Mouse (Mus musculus): ENCODE measurements around the gene Nelfe. TPM values are rescaled to one million over a fixed set of nuclear protein-coding genes. Genes with fewer than 3 reads are reported as not detected.
"Not testable (repeated sequence)": the region's sequence is repeated elsewhere in the genome, so short reads cannot be mapped to it uniquely, and the experiment has no call there.

Nelfe gene
- polyA plus RNA-seq, 2 experiments from 2014 or later: 33.2 to 44.8 TPM

DNA sequence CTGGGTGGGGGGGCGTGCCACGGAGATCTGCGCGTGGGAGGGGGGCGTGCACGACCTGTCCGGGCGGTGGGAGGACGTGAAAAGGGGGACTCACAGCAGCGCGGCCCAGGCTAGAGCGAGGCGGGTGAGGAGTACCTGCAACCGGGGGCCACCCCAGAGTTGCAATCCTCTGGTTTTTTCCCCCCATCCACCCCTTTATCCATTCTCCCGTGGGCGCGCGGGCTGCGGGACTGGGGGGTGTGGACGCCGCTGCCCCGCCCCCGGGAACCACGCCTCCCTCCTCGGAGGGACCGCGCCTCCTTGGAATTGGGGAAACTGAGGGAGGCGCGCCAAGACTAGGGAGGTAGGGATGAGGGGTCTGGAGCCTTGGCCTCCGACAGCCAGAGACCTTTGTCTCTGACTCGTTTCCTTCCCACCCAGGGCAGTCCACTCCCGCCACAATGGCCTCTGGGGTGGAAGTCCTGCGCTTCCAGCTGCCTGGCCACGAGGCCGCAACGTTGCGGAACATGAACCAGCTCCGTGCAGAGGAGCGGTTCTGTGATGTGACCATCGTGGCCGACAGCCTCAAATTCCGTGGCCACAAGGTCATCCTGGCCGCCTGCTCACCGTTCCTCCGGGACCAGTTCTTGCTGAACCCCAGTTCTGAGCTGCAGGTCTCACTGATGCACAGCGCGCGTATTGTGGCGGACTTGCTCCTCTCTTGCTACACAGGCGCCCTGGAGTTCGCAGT lies 44.8 kb downstream of the Nelfe start:
- no peak for ATAC-seq

DNA sequence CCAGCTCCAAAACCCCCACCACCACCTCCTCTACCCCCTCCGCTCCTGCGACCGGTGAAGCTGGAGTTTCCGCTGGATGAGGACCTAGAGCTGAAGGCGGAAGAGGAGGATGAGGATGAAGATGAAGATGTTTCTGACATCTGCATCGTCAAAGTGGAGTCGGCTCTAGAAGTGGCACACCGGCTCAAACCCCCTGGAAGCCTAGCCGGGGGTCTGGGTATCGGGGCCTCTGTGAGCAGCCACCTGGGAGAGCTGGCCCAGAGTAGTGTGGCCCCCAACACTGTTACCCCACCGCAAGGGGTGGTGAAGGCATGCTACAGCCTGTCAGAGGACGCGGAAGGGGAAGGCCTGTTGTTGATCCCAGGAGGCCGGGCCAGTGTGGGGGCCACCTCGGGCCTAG lies 45.5 kb downstream of the Nelfe start:
- no peak for ATAC-seq

DNA sequence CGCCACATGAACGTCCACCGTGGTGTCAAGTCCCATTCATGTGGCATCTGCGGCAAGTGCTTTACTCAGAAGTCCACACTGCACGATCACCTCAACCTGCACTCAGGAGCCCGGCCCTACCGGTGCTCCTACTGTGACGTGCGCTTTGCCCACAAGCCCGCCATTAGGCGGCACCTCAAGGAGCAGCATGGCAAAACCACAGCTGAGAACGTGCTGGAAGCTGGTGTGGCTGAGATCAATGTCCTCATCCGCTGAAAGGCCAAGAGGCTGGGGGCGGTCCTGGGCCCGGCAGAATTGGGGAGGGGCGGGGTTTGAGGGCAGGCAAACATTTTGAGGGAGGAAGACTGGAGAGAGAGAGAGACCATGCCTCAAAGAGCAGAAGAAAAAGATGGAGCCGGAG lies 46.2 kb downstream of the Nelfe start:
- peak; percentile 27 for ATAC-seq

DNA sequence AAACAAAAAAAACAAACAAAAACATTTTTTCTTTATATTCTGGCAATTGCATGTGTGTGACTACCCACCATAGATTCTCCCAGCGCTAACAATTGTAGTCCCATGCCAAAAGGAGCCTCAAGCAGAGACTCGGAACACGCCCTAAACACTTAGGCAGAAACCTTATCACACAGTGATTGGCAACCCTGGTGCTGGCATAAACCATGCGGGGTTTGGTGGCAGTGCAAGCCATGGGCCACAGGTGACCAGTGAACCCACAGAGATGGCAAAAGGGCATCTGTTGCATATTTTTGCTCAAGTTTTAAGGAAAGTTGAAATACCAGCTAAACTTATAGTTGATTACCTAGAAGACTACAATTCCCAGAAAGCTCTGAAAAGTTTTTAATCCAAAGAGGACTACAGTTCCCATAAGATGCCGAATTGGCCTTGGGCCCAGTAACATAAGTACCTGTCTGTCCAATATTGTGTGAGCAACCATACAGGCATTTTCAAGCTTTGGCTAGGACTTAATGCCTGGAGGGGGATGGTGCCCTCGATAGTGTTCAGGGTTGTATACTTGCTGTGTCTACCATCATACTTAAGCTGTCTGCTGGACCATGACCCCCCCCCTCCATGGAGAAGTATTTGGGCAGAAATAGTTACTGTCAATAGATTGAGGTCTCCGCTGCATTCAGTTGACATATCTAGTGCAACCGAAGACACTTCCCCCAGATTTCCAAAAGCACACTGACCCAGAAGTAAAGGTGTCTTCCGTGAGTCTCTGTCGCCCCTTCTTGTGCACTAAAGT lies 47.4 kb downstream of the Nelfe start:
- ATAC-seq: no peak

DNA sequence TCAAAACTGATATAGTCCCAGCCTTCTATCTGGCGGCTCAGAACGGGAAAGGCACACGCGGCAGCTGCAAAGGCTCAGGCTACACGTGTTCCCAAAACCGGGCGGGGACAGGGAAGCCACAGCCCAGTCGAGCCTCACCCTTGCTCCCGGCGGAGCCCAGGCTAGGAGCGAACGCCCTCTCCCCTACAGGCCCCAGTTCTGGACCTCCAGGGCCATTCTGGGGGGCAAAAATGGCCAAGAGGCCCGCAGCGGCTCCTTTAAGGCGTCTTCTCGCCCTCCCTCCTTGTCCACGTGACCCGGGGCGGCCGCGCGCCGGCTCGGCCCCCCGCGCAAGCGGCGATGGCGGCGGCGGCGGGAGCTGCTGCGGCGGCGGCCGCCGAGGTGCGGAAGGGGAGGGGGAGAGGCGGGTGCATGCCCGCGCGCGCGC lies 48.0 kb downstream of the Nelfe start, which contains the start of the genes C2 and Ehmt2:
TSS of gene C2 (minus strand) at position 106 of the 427 bp plus-strand sequence.
TSS of gene Ehmt2 (plus strand) at position 310 of the 427 bp plus-strand sequence.
- ATAC-seq: peak; percentile 66

DNA sequence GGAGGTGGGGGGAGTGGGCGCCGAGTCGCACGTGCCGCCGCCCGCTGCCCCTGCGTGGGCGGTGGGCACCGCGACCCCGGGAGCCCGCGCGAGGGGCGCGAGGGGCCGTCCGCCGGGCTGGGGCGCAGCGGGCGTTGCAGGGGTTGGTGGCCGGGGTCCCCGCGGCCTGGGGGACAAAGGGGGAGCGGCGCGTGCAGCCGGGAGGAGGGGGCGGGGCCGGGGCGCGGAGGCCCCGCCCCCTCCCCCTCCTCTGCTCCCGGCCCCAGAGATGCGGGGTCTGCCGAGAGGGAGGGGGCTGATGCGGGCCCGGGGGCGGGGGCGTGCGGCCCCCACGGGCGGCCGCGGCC lies 48.5 kb downstream of the Nelfe start:
- no peak for ATAC-seq

DNA sequence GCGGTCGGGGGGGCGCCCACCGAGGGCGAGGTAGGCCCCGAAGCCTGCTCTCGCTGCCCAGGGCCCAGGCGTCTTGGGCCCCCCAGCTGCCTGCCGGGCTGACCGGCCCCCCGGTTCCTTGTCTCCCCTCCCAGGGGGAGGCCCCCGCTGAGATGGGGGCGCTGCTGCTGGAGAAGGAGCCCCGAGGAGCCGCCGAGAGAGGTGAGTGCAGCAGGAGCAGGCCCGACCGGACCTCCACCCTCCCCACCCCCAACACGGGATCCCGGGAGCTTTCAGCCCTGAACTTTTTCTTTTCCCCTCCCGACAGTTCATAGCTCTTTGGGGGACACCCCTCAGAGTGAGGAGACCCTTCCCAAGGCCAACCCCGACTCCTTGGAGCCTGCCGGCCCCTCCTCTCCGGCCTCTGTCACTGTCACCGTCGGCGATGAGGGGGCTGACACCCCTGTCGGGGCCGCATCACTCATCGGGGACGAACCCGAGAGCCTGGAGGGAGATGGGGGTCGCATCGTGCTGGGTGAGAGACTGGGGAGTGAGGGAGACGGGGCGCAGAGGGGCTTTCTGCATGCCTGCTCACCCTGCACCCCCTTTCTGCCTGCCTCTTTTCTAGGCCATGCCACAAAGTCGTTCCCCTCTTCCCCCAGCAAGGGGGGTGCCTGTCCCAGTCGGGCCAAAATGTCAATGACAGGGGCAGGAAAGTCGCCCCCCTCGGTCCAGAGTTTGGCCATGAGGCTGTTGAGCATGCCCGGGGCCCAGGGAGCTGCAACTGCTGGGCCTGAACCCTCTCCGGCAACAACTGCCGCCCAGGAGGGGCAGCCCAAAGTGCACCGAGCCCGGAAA lies 49.1 kb downstream of the Nelfe start:
- peak; percentile 19 for ATAC-seq

DNA sequence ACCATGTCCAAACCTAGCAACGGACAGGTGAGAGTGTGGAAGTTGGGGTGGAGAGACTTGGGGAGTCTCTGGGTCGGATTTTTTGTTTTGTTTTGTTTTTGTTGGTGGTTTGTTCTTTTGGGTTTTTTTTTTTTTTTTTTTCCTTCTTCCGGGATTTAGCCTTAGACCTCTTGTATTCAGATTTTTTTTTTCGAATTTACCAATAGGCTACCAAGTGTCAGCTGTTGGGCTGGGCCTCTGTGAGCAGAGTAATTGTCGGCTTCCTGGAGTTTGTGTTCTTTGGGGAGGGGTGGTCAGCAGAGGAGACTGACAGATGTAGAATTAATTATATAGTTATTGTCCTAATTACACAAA lies 49.7 kb downstream of the Nelfe start:
- ATAC-seq: peak; percentile 50

DNA sequence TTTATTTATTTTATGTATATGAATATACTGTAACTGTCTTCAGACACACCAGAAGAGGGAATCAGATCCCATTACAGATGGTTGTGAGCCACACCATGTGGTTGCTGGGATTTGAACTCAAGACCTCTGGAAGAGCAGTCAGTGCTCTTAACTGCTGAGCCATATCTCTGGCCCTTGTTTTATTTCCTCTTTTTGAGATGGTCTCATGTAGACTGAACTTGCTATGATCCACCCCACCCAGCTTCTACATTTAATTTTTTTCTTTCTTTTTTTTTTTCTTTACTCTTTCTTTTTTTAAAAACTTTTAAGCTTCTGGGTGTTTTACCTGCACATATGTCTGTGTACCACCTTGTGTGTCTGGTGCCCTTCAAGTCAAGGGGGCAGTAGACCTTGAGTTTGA lies 50.6 kb downstream of the Nelfe start:
- ATAC-seq: not testable (repeated sequence)

DNA sequence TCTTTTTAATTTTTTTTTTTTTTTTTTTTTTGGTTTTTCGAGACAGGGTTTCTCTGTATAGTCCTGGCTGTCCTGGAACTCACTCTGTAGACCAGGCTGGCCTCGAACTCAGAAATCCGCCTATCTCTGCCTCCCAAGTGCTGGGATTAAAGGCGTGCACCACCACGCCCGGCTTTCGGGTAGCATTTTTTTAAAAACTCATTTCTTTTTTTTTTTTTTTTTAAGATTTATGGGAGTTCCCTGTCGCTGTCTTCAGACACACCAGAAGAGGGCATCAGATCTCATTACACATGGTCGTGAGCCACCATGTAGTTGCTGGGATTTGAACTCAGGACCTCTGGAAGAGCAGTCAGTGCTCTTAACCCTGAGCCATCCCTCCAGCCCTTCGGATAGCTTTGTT lies 51.8 kb downstream of the Nelfe start:
- ATAC-seq: not testable (repeated sequence)

DNA sequence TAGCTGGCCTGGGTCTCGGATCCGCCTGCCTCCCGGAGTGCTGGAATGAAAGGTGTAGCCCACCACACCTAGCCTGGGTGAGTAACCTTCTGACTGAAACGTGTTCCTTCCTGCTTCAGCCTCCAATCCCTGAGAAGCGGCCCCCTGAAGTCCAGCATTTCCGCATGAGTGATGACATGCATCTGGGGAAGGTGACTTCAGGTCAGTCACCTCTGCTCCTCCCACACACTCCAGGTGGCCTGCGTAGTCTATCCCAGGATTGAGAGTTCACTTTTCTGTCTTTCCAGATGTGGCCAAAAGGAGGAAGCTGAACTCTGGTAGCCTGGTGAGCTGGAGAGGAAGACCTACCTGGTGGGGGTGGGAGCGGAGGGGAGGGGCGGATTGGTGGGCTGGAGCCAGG lies 52.7 kb downstream of the Nelfe start:
- ATAC-seq: no peak

Other genes starting within 250 kb of the Nelfe start
- 10 to 100 TPM; 68.0 to 75.0 TPM for gene Rnf5, start 246.7 kb upstream of the Nelfe start, polyA plus RNA-seq (2017; shearing (Covaris generic))
- gene Agpat1, start 246.1 kb upstream of the Nelfe start, polyA plus RNA-seq (2017; shearing (Covaris generic)): 10 to 100 TPM; 16.9 to 19.2 TPM
- 1 to 10 TPM; 1.9 to 2.8 TPM for gene Egfl8, start 234.4 kb upstream of the Nelfe start, polyA plus RNA-seq (2017; shearing (Covaris generic))
- gene Ppt2, start 221.9 kb upstream of the Nelfe start, polyA plus RNA-seq (2017; shearing (Covaris generic)): 10 to 100 TPM; 20.6 to 32.2 TPM
- gene Prrt1, start 220.9 kb upstream of the Nelfe start, polyA plus RNA-seq (2017; shearing (Covaris generic)): 1 to 10 TPM; 1.4 to 2.2 TPM
- 1 to 10 TPM; 3.6 to 5.9 TPM for gene Fkbpl, start 205.6 kb upstream of the Nelfe start, polyA plus RNA-seq (2017; shearing (Covaris generic))
- gene Atf6b, start 203.2 kb upstream of the Nelfe start, polyA plus RNA-seq (2017; shearing (Covaris generic)): 10 to 100 TPM; 15.2 to 20.2 TPM
- not detected for gene Tnxb, start 179.9 kb upstream of the Nelfe start, polyA plus RNA-seq (2017; shearing (Covaris generic))
- not detected for gene C4b, start 106.5 kb upstream of the Nelfe start, polyA plus RNA-seq (2017; shearing (Covaris generic))
- not detected for gene Cyp21a1, start 45.8 kb upstream of the Nelfe start, polyA plus RNA-seq (2017; shearing (Covaris generic))
- 10 to 100 TPM; 24.4 to 46.0 TPM for gene Stk19, start 13.4 kb upstream of the Nelfe start, polyA plus RNA-seq (2017; shearing (Covaris generic))
- 10 to 100 TPM; 28.8 to 33.4 TPM for gene Dxo, start 13.4 kb upstream of the Nelfe start, polyA plus RNA-seq (2017; shearing (Covaris generic))
- gene Skiv2l, start 181 bp upstream of the Nelfe start, polyA plus RNA-seq (2017; shearing (Covaris generic)): 10 to 100 TPM; 26.8 to 44.1 TPM
- under 1 TPM; 0.27 to 0.61 TPM for gene Cfb, start 12.1 kb downstream of the Nelfe start, polyA plus RNA-seq (2017; shearing (Covaris generic))
- gene Zbtb12, start 29.1 kb downstream of the Nelfe start, polyA plus RNA-seq (2017; shearing (Covaris generic)): not detected
- not detected for gene Gm20547, start 31.7 kb downstream of the Nelfe start, polyA plus RNA-seq (2017; shearing (Covaris generic))
- 1 to 10 TPM; 1.1 to 2.5 TPM for gene C2, start 47.9 kb downstream of the Nelfe start, polyA plus RNA-seq (2017; shearing (Covaris generic))
- 10 to 100 TPM; 21.8 to 30.5 TPM for gene Ehmt2, start 48.1 kb downstream of the Nelfe start, polyA plus RNA-seq (2017; shearing (Covaris generic))
- gene Slc44a4, start 64.1 kb downstream of the Nelfe start, polyA plus RNA-seq (2017; shearing (Covaris generic)): not detected
- 10 to 100 TPM; 32.5 to 40.6 TPM for gene Neu1, start 80.9 kb downstream of the Nelfe start, polyA plus RNA-seq (2017; shearing (Covaris generic))
- 1 to 10 TPM in 1 of 2 experiments, under 1 TPM in 1; 0.84 to 3.7 TPM for gene Hspa1b, start 108.8 kb downstream of the Nelfe start, polyA plus RNA-seq (2017; shearing (Covaris generic))
- 1 to 10 TPM in 1 of 2 experiments, not detected in 1; 3.1 TPM for gene Gm20481, start 119.5 kb downstream of the Nelfe start, polyA plus RNA-seq (2017; shearing (Covaris generic))
- gene Hspa1a, start 121.8 kb downstream of the Nelfe start, polyA plus RNA-seq (2017; shearing (Covaris generic)): 1 to 10 TPM in 1 of 2 experiments, not detected in 1; 1.1 TPM
- 1 to 10 TPM in 1 of 2 experiments, under 1 TPM in 1; 0.17 to 1.3 TPM for gene Hspa1l, start 122.3 kb downstream of the Nelfe start, polyA plus RNA-seq (2017; shearing (Covaris generic))
- 10 to 100 TPM; 51.4 to 54.8 TPM for gene Lsm2, start 131.5 kb downstream of the Nelfe start, polyA plus RNA-seq (2017; shearing (Covaris generic))
- 10 to 100 TPM; 28.4 to 31.6 TPM for gene Vars, start 150.6 kb downstream of the Nelfe start, polyA plus RNA-seq (2017; shearing (Covaris generic))
- under 1 TPM; 0.12 to 0.14 TPM for gene Vwa7, start 166.2 kb downstream of the Nelfe start, polyA plus RNA-seq (2017; shearing (Covaris generic))
- gene Sapcd1, start 177.6 kb downstream of the Nelfe start, polyA plus RNA-seq (2017; shearing (Covaris generic)): 1 to 10 TPM; 2.7 to 2.8 TPM
- gene Msh5, start 196.4 kb downstream of the Nelfe start, polyA plus RNA-seq (2017; shearing (Covaris generic)): 1 to 10 TPM; 1.8 to 2.5 TPM
- gene Clic1, start 199.6 kb downstream of the Nelfe start, polyA plus RNA-seq (2017; shearing (Covaris generic)): 100 to 1,000 TPM; 490 to 619 TPM
- 1 to 10 TPM; 1.1 to 6.3 TPM for gene Ddah2, start 208.6 kb downstream of the Nelfe start, polyA plus RNA-seq (2017; shearing (Covaris generic))
- not detected for gene Ly6g6c, start 215.0 kb downstream of the Nelfe start, polyA plus RNA-seq (2017; shearing (Covaris generic))
- gene Mpig6b, start 215.8 kb downstream of the Nelfe start, polyA plus RNA-seq (2017; shearing (Covaris generic)): not detected
- not detected for gene Ly6g6e, start 226.5 kb downstream of the Nelfe start, polyA plus RNA-seq (2017; shearing (Covaris generic))
- not detected for gene Ly6g6d, start 227.7 kb downstream of the Nelfe start, polyA plus RNA-seq (2017; shearing (Covaris generic))
- gene Ly6g6f, start 235.2 kb downstream of the Nelfe start, polyA plus RNA-seq (2017; shearing (Covaris generic)): not detected
- gene Abhd16a, start 238.9 kb downstream of the Nelfe start, polyA plus RNA-seq (2017; shearing (Covaris generic)): 10 to 100 TPM; 23.5 to 27.2 TPM

All from CD4-positive, CD25-positive, alpha-beta regulatory T cell, adult 4 months (primary cell).